Mouse (Mus musculus) frontal cortex, adult (tissue): ENCODE results near the gene Fkbp2.

Experiments used
- ATAC-seq: cut with Nextera tagmentation; 2 replicates; pipeline ENCODE4 v1.9.2; 2017; ENCODE audit warnings: mild to moderate bottlenecking, moderate library complexity, mixed read lengths; ENCODE audit not compliant: low TSS enrichment

Fkbp2 gene

DNA sequence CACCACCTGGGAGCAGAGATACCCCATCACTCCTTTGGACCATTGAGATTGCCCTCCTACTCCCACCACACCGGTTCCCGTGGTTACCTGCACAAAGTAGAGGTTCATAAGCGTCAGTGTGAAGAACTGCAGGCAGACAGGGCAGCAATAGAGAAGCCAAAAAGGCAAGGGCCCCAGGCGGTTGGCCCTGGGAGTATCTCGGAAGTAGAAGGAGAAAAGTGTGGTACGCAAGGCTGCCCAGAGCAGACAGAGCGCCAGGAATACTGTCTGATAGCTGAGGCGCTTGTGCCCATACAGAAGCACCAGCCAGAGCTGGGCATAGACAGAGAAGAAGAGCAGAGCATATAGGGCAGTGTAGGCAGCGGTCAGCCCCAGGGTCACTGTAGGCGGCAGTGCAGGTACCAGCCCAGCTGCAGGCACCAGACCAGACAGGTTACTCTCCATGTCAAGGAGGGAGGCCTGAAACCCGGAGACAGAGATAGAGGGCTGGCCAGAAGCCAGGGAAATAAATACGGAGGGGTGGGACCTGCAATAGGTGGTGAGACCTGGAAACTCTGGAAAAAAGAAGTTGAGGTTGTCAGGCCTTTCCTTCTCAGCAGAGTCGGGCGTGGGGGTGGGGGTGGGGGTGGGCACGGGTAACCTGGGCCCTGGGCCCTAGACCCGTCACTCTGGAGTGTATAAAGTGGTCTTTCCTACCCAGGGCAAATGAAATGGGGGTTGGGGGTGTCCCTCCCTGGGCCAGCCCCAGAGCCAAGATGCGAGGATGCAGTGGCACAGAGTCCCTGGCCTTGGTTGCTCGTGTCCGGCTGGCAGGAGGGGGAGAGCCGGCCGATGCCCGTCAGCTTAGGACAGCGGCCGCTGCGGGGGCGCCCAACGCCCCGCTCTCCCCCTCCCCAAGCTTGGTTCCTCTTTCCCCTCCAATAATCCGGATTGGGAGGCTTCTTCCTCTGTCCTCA is 39.6 kb downstream of the Fkbp2 start:
- ATAC-seq = no peak

DNA sequence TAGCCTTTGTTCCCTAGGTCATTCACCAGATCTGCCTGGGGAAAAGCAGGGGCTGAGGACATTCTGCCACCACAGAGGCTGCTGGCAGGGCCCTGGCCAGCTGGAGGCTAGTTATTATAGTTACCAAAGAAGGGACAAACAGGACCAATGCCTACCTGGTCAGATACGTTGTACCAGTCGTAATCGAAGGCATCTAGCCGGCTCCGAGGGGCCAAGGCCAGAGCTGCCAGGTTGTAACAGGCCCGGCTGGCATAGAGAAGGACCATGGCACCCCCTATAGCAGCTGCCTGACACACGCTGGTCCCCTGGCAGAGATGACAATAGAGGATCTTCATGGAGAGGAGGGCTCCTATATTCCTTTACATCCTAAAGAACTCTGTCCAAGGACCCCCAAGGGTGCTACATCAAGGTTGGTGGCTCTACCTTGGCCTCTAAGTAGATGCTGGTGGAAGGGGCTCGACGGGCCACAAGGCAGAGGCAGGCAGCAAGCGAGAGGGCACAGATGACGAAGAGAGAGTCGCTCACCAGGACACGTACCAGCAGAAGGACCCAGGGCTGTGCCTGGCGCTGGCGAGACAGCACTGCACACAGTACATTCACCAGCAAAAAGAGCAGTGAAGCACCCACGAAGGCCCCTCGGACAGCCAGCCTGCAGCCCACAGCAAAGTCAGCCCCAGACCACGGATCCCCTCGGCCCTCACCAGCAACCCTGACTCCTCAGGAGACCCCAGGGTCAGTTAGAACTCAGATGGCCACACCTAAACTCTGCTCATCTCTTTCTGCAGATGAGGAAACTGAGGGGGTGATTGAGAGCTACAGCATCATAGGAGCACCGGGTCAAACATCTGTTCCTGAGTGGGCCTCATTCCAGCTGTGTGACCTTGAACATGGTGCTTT is 40.9 kb downstream of the Fkbp2 start:
- ATAC-seq = no peak

DNA sequence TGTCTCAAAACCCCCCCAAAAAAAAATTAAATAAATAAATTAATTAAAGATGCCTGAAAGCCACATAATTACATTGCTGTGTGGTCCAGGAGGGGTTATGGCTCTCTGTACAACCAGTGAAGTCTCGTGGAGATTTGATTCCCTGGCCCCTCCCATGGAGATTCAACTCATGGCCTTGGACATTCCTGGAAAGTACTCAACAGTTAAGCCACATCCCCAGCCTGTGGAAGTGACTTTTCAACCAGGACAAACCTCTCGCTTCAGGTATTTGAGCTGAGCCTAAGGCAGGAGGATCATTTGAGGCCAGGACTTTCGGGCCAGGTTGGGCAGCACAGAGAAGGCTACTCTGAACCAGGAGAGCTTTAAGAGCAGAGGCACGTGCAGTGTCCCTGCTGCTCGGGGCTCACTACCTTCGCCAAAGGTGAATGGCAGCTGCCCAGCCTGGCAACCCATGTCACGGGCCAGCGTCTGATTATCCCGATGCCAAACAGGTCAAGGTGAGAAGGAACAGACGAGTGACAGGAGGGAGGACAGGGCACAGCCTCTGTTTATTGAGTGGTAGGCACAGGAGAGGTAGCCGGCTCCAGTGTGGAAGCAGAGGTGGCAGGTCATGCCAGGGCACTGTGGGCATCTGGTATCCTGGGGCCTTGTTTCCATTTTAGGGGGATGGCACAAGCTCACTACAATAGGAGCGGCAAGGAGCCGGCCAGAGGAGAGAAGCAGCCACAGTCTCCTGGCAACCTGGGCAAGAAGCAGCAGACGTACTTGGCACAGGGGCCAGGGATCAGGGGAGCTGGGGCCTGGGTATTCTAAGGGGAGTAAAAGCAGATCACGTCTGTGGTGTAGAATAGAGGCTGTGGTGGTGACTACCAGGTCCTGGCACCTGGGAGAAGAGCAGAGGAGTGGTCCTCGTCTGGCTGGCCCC is 42.5 kb downstream of the Fkbp2 start:
- ATAC-seq = no peak

DNA sequence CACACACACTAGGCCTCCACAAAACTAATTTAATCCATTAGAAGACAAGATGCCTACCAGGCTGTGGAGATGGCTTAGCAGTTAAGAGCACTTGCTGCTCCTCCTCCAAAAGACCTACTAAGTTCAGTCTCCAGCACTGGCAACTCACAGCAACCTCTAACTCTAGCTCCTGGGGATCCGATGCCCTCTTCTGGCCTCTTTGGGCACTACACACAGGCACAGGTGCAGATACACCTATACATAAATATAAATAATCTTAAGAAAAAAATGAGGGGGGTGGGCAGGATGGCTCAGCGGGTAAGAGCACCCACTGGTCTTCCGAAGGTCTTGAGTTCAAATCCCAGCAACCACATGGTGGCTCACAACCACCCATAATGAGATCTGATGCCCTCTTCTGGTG is 44.0 kb downstream of the Fkbp2 start:
- no peak for ATAC-seq

DNA sequence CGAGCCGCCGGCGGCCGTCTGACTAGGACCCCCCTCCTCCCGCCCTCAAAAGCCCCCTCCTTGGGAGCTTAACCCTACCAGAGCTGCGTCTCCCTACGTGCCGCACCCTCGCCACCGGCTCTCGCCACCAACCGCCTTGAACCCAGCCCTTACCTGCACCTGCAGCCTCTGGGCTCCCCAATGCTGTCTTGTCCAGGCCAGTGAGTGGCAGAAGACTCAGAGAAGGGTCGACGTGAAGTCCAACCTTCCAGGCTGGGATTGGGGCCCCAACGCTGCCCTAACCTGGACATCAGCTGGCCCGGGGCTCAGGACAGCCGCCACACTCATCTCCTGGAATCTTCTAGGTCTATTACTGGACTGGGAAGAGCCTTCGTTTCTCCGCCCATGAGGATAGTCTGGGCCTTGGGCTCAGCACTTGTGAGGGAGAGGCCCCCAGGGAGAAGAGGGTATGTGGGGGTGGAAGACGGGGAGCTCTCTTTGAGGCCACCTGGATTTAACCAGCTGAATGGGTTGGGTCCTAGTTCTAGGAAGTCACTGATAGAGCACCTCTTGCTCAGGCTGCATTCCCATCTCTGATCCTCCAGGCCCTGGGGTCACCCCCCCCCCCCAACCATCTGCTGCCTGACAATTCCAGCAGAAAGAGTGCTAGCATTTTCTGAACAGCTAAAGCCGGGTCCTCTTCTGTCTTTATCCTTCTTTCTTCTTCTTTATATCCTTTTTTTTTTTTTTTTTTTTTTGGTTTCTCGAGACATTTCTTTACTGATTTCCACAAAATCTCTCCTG is 45.9 kb downstream of the Fkbp2 start, which contains the start of gene Kcnk4:
Gene Kcnk4, minus strand, starts transcription at position 321 of the 783 bp plus-strand sequence.
- ATAC-seq = 0 out of 2 replicates have a peak, but pooled peaks have one; percentile 3

DNA sequence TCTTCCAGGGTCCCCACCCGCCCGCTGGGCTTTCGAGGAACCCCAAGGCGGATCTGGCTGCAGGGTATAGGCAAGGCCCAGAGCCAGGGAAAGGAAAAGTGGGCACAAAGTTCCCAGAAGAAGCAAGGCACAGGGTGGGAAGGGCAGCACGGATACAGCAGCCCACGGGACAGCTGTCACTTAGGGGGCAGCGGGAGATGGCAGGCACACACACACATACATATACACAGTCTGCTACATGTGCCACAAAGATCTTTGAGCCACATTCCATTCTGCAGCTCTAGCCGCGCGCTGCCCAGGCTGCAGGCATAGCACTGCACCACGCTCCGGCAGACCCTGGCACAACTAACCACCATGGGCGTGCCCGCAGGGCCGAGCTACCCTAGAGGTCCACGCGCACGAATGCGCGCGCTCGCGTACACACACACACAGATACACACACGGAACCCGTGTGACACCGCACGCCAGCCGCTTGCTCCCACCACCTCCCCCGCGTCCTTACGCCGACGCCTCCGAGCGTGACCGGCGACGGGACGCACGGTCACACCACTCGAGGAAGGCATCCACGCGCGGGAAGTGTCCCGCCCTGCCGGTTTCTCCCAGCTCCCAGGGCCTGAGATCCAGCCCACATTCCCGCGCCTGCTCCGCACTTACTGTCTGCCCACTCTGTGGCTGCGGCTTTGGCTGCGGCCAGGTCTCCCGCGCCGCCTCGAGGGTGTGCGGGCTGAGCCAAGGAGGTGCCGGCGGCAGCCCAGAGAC is 46.7 kb downstream of the Fkbp2 start:
- peak; percentile 38 for ATAC-seq

DNA sequence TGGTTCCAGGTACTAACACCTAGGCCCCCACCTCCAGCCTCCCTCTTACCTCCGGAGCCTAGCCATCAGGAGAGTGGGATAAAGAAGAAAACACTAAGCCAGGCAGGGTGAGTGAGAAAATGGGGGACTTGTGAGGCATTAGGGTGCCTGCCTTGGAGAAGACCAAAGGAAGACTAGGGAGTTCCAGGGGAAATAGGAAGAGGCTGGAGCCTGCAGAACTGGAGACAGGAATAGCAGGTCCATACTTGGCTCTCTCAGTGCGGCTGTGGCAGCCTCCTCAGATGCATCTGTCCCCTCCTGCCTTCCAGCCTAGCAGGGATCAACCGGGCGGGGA is 47.2 kb downstream of the Fkbp2 start:
- peak; percentile 60 for ATAC-seq

- ATAC-seq = no peak
Observed at GRCm38 (mm10) chr19:6932018-6932417, 48.3 kb downstream of the Fkbp2 start.

DNA sequence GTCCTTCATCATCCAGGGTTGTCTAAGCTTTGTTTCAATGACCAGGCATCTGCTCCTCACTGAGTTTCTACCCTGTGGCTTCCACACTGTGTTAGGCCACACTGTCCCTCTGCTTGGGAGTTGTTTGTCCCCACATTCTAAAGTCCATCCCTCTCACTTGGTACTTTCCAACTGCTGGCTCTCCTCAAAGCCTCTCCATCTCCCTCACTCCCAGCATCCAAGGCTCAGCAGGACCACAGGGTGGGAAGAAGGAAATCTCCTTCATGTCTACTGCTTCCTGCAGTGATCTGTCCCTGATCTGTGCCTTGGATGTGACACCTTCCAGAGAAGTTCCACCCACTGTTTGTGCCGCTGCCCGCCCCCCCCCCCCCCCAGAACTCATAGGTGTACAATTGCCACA is 49.3 kb downstream of the Fkbp2 start:
- no peak for ATAC-seq

DNA sequence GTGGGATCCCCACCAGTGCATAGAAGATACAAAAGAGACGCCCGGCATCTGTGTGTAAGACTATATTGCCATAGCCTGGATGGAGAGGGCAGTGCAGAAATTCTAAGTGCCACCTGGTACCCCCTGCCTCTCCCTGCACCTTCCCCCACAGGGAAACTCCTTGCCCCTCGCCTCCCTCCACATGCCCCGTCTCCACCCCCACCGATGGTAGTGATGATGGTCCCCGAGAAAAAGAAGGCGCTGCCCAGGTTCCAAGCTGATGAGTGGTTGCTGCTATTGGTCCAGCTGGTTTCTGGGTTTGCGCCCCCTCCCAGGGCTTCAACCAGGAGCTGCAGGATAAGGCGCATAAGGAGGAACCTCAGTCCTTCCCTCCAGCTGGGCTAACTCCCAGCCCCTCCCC is 52.2 kb downstream of the Fkbp2 start:
- no peak for ATAC-seq
